Mouse (Mus musculus) natural killer cell, adult 2 months (primary cell): ENCODE data around the gene Gm48551.

Experiments used
- DNase-seq, 2 experiments: peaks; one replicate each; pipeline ENCODE4 v3.0.0; 2022; ENCODE audit warnings: low spot score in 2 of 2

Gene Gm48551

GRCm38 (mm10) chr10:81417227-81418215, 33.3 kb downstream of the Gm48551 start:
- DNase-seq, result no peak

GRCm38 (mm10) chr10:81418216-81419070, 34.2 kb downstream of the Gm48551 start:
- no peak for DNase-seq

DNA sequence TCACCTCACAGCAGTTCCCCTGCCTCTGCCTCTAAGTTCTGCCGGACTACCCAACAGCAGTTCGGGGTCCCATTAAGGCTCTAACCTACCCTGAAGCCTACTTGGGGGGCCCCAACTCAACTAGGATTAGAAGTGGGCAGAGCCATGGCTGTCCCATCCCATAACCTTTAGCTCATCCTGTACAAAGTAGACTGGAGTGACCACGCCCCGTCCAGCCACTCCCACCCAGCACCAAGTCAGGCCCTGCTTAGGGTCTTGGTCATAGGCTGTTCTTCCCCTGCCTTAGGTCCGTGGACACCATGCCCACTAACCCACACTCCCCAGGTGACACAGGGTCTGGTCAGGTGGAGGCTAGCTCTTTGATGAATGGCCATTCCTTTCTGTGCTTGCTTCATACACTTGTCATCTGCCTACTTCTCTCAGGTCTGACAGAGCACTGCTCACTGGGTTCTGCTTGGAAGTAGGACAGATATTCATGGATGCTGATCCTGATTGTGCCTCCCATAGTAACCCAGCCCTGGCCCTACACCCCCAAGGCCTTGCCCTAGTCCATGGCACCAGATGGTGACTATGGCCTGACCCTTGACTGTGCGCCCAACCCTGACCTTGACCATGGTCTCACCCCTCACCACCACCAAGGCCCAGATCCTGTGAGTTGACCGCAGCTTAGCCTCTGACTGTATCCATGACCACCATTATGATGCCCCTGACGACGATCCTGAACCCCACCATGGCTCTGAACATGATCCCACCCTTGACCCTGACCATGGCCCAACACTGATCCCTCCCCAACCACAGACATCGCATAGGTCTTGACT, 35.1 kb downstream of the Gm48551 start:
- DNase-seq, result no peak

- no peak for DNase-seq
Measured at GRCm38 (mm10) chr10:81420191-81420767, 36.0 kb downstream of the Gm48551 start.

DNA sequence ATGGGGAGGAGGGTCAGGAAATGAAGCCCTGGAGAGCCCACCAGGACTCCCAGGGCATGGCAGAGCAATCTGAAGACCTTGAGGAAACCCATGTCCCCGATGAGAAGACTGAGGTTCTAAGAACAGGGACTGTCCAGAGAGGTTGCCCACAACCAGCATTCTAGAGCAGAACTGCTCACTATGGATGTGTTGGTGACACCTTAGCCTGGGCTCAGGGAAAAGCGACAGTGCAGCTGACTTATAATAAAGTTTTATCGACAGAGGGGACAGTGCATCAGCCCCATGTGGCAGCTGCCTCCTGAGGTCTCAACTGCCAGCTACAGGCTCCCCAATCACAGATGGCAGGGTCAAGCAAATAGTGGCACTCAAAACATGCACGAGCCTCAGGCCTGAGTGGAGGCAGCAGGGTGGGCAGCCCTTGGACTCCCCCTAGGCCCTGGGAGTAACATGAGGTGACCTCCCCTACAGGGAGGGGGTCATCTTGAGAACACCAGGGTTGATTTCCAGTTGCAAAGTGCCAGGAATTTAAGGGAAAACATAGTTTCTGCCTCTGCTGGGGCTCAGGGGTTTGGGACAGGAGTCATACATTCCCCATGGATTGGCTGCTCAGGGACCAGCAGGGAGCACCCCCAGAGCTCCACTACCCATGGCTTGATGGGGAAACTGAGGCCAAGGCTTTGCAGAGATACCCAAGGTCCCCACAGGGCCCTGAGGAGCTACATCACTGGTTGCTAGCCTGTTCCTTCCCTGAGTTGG, 37.0 kb downstream of the Gm48551 start:
- DNase-seq, result no peak

GRCm38 (mm10) chr10:81421797-81422100, 37.5 kb downstream of the Gm48551 start:
- DNase-seq, result no peak

GRCm38 (mm10) chr10:81422191-81422590, 37.9 kb downstream of the Gm48551 start:
- DNase-seq, result no peak

DNA sequence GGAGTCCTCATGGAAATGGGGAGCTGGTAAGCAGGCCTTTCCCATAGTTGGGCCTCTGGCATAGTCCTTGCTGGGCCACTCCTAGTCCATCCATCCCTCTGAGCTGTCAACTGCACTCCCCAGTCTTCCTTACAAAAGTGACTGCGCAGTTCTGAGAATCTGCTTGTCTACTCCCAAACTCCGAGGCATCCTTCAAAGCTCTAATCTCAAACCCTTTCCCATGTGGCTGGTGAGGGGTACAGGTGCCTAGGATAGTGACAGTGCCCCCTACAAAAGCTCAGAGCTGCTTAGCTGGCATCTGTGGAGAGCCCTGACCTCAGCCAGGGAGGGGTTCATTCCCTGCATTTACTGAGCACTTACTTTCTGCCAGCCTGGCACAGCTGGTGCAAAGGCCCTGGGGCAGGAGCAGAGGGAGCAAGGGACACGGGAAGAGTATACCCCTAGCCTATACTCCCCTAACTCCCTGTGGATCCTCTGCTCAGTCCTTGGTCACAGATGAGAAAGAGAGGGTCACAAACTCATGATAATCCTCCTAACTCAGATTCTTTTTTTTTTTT, 38.5 kb downstream of the Gm48551 start:
- DNase-seq, result no peak

DNA sequence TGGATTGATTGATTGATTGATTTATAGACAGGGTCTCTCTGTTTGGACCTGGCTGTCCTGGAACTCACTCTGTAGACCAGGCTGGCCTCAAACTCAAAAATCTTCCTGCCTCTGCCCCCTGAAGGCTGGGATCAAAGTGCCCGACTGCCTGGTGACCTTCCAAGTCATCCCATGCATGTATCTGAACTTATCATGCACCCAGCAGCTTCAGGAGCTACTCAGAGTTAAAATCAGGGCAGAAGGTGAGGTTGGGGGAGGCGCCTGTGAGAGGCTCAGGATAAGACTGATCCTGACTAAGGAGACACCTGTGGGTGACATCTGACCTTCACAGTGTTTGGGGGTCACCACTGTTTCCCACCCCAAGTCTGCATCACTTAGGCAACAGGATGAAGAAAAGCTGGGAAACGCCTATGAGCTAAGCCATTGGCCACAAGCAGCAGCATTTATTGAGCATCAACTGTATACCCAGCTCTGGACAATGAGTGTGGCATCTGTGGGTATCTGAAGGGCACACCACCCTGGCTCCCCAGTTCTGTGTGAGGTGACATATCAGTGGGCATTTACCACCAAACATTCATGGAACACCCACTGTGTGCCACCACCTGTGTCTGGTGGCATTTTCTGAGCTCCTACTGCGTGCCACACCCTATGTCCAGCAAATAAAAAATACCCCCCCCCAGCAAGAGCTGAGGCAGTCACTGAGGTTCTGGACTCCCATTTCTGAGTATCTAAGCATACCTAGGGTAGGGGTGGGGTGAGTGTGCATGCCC, 39.4 kb downstream of the Gm48551 start:
- DNase-seq, result no peak

DNA sequence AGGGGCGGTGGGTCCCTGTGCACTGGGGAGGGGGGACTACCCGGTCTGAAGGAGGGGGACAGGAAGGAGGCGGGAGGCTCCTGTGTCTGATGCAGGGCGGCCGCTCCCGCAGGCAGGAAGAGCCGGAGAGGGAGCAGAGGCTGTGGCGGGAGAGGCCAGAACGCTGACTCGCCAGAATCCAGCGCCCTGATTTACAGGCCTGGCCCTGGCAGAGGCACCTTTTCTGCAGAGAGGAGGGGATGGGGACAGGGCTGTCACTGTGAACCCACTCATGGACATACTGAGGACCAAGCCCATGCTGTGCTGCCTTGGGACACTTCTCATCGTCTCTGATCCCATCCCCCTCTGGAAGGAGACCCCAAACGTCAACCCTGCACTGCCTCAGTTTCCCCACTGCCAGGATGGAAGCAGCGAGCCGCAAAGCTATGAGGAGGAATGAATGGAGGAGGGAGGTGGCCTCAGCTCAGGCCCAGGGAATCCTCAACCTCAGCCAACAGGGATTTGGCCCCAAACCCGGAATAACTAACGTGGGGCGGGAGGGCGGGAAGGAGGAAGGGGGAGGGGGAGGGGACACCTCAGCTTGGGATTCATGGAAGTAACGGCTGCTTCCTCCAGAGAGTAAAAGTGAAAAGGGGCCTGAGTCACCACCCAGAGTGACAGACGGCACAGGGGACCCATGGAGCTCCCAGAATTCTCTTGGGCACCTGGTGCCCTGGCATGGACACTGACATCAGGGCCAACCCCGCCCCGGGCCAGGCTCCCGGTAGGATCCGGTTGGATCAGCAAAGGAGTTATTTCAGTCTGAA, 40.2 kb downstream of the Gm48551 start:
- no peak for DNase-seq

GRCm38 (mm10) chr10:81425236-81425850, 41.1 kb downstream of the Gm48551 start:
- DNase-seq, result no peak

- DNase-seq, result no peak
Measured at GRCm38 (mm10) chr10:81426081-81426671, 41.9 kb downstream of the Gm48551 start.

DNA sequence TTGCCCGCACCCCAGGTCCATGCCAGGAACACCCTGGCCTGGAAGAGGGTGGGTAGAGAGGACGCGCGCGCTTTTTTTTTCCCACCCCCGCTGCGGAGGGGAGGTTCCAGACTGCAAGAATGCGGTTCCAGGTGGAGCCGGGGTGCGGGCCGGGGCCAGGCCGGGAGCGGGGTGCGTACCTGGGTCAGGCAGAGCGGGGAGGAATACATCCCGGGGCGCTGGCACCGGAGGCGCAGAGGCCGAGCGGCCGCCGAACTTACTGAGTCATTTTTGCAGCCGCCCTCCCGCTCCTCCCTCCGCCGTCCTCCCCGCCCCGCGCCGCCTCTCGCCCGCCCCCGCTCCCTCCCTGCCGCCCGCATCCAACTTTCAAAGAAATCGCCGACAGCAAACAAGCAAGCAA, 42.6 kb downstream of the Gm48551 start:
- DNase-seq, result no peak

- DNase-seq, result no peak
Measured at GRCm38 (mm10) chr10:81427327-81427726, 43.1 kb downstream of the Gm48551 start.

GRCm38 (mm10) chr10:81427804-81428506, 43.7 kb downstream of the Gm48551 start:
- no peak for DNase-seq

- no peak for DNase-seq
Measured at GRCm38 (mm10) chr10:81428507-81428870, 44.2 kb downstream of the Gm48551 start.

DNA sequence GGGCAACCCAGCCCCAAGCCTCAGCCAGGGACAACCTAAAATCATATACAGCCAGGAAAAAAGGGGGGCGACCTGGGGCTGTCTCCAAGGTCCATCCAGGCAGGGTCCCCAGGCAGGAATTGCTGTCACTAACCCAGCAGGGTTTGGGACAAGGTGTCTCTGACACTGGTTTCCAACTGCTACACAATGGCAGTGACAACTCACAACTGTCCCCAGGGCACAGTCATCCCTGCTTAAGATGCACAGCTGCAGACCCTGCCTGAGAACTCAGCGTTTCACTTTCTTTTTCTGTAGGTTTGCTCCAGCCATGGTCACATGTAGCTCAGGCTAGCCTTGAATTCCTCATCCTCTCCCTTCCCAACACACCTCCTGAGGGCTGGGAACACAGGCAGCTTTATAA, 44.8 kb downstream of the Gm48551 start:
- DNase-seq, result no peak
